ENCODE assay signal across 8 mouse cellular contexts in the genomic region with DNA sequence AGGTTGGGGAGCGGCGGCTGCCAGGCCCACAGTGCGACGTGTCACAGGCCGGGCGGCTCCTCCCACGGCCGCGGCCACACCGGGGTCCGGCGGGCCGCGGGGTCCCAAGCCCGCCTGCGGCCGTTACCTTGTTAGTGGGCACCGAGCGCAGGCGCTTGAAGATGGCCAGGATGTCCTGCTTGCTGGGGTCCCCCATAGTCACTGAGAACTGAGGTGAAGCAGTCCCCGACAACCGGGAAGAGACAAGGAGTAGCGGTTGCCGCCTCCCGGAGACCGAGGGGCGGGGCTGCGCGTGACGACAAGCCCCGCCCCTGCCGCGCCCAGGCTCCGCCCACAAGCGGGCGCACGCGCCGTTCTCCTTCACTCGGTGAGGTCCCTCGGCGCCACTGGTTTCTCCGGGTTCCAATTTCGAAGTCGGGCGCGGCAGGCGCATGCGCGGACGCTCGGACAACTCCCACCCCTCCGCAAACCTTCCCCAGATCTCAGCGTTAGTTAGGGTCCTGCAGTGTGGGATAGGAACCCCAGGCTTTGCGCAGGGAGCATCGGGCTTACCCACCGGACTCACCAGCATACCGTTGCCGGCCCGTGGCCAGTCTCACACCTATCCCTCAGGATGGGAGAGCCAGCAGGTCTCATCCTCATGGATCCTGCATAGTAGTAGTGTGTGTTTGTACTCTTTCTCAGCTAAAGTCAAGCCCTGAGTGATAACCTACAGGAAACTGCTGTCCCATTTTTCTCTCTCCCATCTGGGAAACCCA. TPM values are rescaled to one million over a fixed set of nuclear protein-coding genes. Genes with fewer than 3 reads are reported as not detected.
A peak's percentile ranks its signal among the peaks of the same experiment; 100 is the strongest.
DNase-seq lines count a peak whose midpoint lies in the region; ATAC-seq lines count a peak whose summit lies in the region.

A gene (minus strand): TSS at position 294 of the 758 bp plus-strand sequence.

- no peaks in the 10 kb centered on the region for H3K4me1 ChIP-seq in brown adipose tissue, adult 24 weeks (ENCODE audit: control insufficient read depth, insufficient read depth, insufficient read length, low read length)
- H3K4me1 ChIP-seq in heart, embryonic 14.5 days (ENCODE audit: control insufficient read depth in 2 of 2, insufficient read depth in 2 of 2, low read length in 2 of 2), result peaks cover 10 to 17% of the 10 kb centered on the region in 2 experiments
- H3K4me1 ChIP-seq in liver, embryonic 13.5 days (replicated peaks), result peaks cover 42% of the 10 kb centered on the region
- H3K4me1 ChIP-seq in stomach, embryonic 16.5 days (ENCODE audit: control insufficient read depth, insufficient read depth, low read length), result peaks cover 18% of the 10 kb centered on the region

- no peaks in the 10 kb centered on the region for H3K9me3 ChIP-seq in heart, embryonic 14.5 days (ENCODE audit: control insufficient read depth, low read length)
- H3K9me3 ChIP-seq in liver, embryonic 13.5 days (replicated peaks), result no peaks in the 10 kb centered on the region
- no peaks in the 10 kb centered on the region for H3K9me3 ChIP-seq in stomach, embryonic 16.5 days (replicated peaks; ENCODE audit: control insufficient read depth, low read length)

- peak within 1 kb of the TSS; percentile 81 for H3K4me2 ChIP-seq in heart, embryonic 14.5 days (ENCODE audit: low read length)
- H3K4me2 ChIP-seq in liver, embryonic 13.5 days, result peak within 1 kb of the TSS; percentile 96
- H3K4me2 ChIP-seq in stomach, embryonic 16.5 days (ENCODE audit: low read depth, low read length), result peak within 1 kb of the TSS; percentile 78

- H3K9ac ChIP-seq in heart, embryonic 14.5 days (ENCODE audit: low read length), result peak within 1 kb of the TSS; percentile 85
- peak within 1 kb of the TSS; percentile 90 for H3K9ac ChIP-seq in liver, embryonic 13.5 days
- peak within 1 kb of the TSS; percentile 95 for H3K9ac ChIP-seq in stomach, embryonic 16.5 days (ENCODE audit: low read length)

- peak within 1 kb of the TSS; percentile 97 for H3K4me3 ChIP-seq in brown adipose tissue, adult 24 weeks (ENCODE audit: insufficient read depth, low read depth, low read length)
- H3K4me3 ChIP-seq in heart, embryonic 14.5 days (ENCODE audit: control insufficient read depth in 1 of 2, insufficient read depth in 1 of 2, low read depth in 1 of 2, low read length in 2 of 2), result peak within 1 kb of the TSS; percentile 67 to 89
- H3K4me3 ChIP-seq in liver, embryonic 13.5 days (replicated peaks), result peak within 1 kb of the TSS; percentile 84
- H3K4me3 ChIP-seq in stomach, embryonic 16.5 days (replicated peaks; ENCODE audit: low read length), result peak within 1 kb of the TSS; percentile 75

- peak within 1 kb of the TSS; percentile 35; the same call in 1 of the 2 replicates for H3K27ac ChIP-seq in brown adipose tissue, adult 24 weeks (replicated peaks; ENCODE audit: low read depth, low read length)
- peak within 1 kb of the TSS in 1 of 2 experiments; percentile 15; a peak in 1 of 4 replicates for H3K27ac ChIP-seq in heart, embryonic 14.5 days (replicated peaks in 1 of 2; ENCODE audit: control insufficient read depth in 1 of 2, insufficient read depth in 1 of 2, low read depth in 2 of 2, low read length in 2 of 2)
- H3K27ac ChIP-seq in liver, embryonic 13.5 days, result peak within 1 kb of the TSS; percentile 77
- H3K27ac ChIP-seq in stomach, embryonic 16.5 days (ENCODE audit: low read length), result peak within 1 kb of the TSS; percentile 95

- peak; percentile 90 for ATAC-seq in heart, embryonic 14.5 days (ENCODE audit: insufficient number of reproducible peaks, insufficient read depth, low FRiP score, low read depth)
- peak; percentile 88 for ATAC-seq in liver, embryonic 13.5 days (ENCODE audit: low read depth)
- peak; percentile 92 for ATAC-seq in stomach, embryonic 16.5 days (ENCODE audit: insufficient read depth, low FRiP score)

- peaks cover 16% of the 10 kb centered on the region; the same call in 1 of the 2 replicates for H3K36me3 ChIP-seq in heart, embryonic 14.5 days (ENCODE audit: control insufficient read depth, insufficient read depth, low read length)
- peaks cover 5% of the 10 kb centered on the region; the same call in 1 of the 2 replicates for H3K36me3 ChIP-seq in liver, embryonic 13.5 days
- H3K36me3 ChIP-seq in stomach, embryonic 16.5 days (ENCODE audit: control insufficient read depth, insufficient read depth, low read length), result no peaks in the 10 kb centered on the region

- H3K27me3 ChIP-seq in heart, embryonic 14.5 days (ENCODE audit: control insufficient read depth, insufficient read depth, low read length), result no peaks in the 10 kb centered on the region
- no peaks in the 10 kb centered on the region for H3K27me3 ChIP-seq in liver, embryonic 13.5 days
- no peaks in the 10 kb centered on the region for H3K27me3 ChIP-seq in stomach, embryonic 16.5 days (ENCODE audit: control insufficient read depth, insufficient read depth, low read length)

- WGBS in heart, embryonic 14.5 days, result under 1% methylated on average over 52 of the region's 60 CpGs
- 1% methylated on average over 60 of the region's 60 CpGs for WGBS in liver, embryonic 13.5 days (ENCODE audit: insufficient replicate concordance)
- WGBS in stomach, embryonic 16.5 days, result under 1% methylated on average over 60 of the region's 60 CpGs

- peak; percentile 94 for DNase-seq in CD4-positive, CD25-positive, alpha-beta regulatory T cell, adult 2 months (ENCODE audit: low read depth, low spot score)
- DNase-seq in fibroblast of lung, adult 2 months (ENCODE audit: low read depth), result peak; percentile 82
- DNase-seq in kidney, postnatal 14 days, result peak; percentile 97
- peak; percentile 90 for DNase-seq in liver, embryonic 13.5 days
- peak; percentile 97 for DNase-seq in neural tube, embryonic 10.5 days (ENCODE audit: extremely low spot score, low spot score)

RNA-seq across cellular contexts. Expression of the gene that starts here (rescaled TPM):
- polyA plus RNA-seq in brown adipose tissue, adult 24 weeks (2012; ENCODE audit: insufficient read depth, insufficient read length, missing spikeins), result 6.4 and 12.2 TPM in 2 replicates
- polyA plus RNA-seq in heart, embryonic 14.5 days (2014; fragmentation: Nextera tagmentation; extraction: Ambion mirVana), result 28.5 and 33.3 TPM in 2 replicates
- polyA plus RNA-seq in liver, embryonic 13.5 days (2015; fragmentation: Nextera tagmentation; extraction: Ambion mirVana), result 15.2 and 16.2 TPM in 2 replicates
- polyA plus RNA-seq in stomach, embryonic 16.5 days (2015; fragmentation: Nextera tagmentation; extraction: Ambion mirVana), result 79.9 and 80.6 TPM in 2 replicates
